Mouse (Mus musculus): Measurements from ENCODE around the gene Thrb. TPM values are rescaled to one million over a fixed set of nuclear protein-coding genes. Genes with fewer than 3 reads are reported as not detected.
A peak's percentile ranks its signal among the peaks of the same experiment; 100 is the strongest.

Gene Thrb
- polyA plus RNA-seq, 1 experiment, result 5.4 TPM

- WGBS, result 43% methylated on average over 6 of the region's 6 CpGs
- TF ChIP-seq POLR2A (IDR thresholded peaks at IDR 0.05; ENCODE audit: borderline replicate concordance, insufficient read depth, low read length) (no peak), CTCF (IDR thresholded peaks at IDR 0.05; ENCODE audit: borderline replicate concordance, insufficient read depth, low read depth, low read length) (no peak)
- no peak for DNase-seq
- no peaks in the 10 kb centered on the region for H3K4me1 ChIP-seq (ENCODE audit: control insufficient read depth, insufficient read depth, low read length)
- H3K27ac ChIP-seq (ENCODE audit: insufficient read depth, low read length), result no peak overlapping the region
- no peaks in the 10 kb centered on the region for H3K27me3 ChIP-seq (ENCODE audit: control insufficient read depth, insufficient read depth, low read length)
- no peak overlapping the region for H3K4me3 ChIP-seq (replicated peaks; ENCODE audit: insufficient read depth, low read depth, low read length)
These were observed 75.4 kb downstream of the Thrb start for GRCm38 (mm10) chr14:17735440-17735839.

DNA sequence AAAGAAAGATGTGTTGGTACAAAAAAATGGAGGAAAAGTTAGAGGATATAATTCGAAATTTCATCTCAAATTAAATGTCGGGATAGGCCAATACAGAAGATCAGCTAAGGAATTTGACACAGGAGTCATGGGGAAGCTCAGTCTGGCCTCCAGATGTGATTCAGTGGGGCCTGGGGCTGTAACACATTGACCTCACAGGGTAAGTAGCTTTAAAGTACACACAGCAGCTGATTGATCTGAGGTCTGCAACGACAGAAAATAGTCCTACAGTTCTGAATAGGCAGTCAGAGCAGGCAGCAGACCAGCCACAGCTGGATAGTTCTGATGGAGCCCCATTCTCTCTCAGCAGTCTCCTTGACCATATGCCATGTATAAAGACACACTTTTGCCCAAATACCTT, 80.8 kb downstream of the Thrb start:
- H3K4me3 ChIP-seq (replicated peaks; ENCODE audit: insufficient read depth, low read depth, low read length), result no peak overlapping the region
- H3K4me1 ChIP-seq (ENCODE audit: control insufficient read depth, insufficient read depth, low read length), result no peaks in the 10 kb centered on the region
- H3K27ac ChIP-seq (ENCODE audit: insufficient read depth, low read length), result no peak overlapping the region
- no peaks in the 10 kb centered on the region for H3K27me3 ChIP-seq (ENCODE audit: control insufficient read depth, insufficient read depth, low read length)
- DNase-seq, result no peak
- TF ChIP-seq POLR2A (IDR thresholded peaks at IDR 0.05; ENCODE audit: borderline replicate concordance, insufficient read depth, low read length) (no peak), CTCF (IDR thresholded peaks at IDR 0.05; ENCODE audit: borderline replicate concordance, insufficient read depth, low read depth, low read length) (no peak)
- WGBS, result 58% methylated on average over 3 of the region's 3 CpGs

DNA sequence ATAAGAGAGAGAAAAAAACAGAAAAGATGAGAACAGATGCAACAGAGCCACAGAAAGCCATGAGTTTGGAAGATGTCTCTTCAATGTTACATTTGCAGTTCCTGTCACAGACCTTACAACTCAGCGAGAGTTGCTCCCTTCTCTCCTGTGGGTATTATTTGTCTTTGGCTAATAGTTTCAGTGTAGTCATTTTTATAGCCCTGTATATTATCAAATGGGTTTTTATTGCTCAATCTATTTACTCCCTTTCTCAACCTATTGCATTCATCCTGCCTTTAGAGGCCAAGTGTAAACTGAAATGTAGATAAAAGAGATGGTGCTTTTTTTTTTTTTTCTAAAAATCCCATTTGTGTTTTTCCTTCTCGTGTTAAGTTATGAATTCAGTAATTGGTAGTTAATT, 82.2 kb downstream of the Thrb start:
- Histone ChIP-seq H3K4me3 (replicated peaks; ENCODE audit: insufficient read depth, low read depth, low read length) (no peak overlapping the region), H3K27ac (ENCODE audit: insufficient read depth, low read length) (no peak overlapping the region), H3K27me3 (ENCODE audit: control insufficient read depth, insufficient read depth, low read length) (no peaks in the 10 kb centered on the region), H3K4me1 (ENCODE audit: control insufficient read depth, insufficient read depth, low read length) (no peaks in the 10 kb centered on the region)
- WGBS, result 92% methylated on average over 2 of the region's 2 CpGs
- no peak for DNase-seq
- TF ChIP-seq POLR2A (IDR thresholded peaks at IDR 0.05; ENCODE audit: borderline replicate concordance, insufficient read depth, low read length) (no peak), CTCF (IDR thresholded peaks at IDR 0.05; ENCODE audit: borderline replicate concordance, insufficient read depth, low read depth, low read length) (no peak)

GRCm38 (mm10) chr14:17742902-17743712, 83.0 kb downstream of the Thrb start:
- 37% methylated on average over 9 of the region's 9 CpGs for WGBS
- no peaks in the 10 kb centered on the region for H3K27me3 ChIP-seq (ENCODE audit: control insufficient read depth, insufficient read depth, low read length)
- H3K27ac ChIP-seq (ENCODE audit: insufficient read depth, low read length), result no peak overlapping the region
- H3K4me1 ChIP-seq (ENCODE audit: control insufficient read depth, insufficient read depth, low read length), result no peaks in the 10 kb centered on the region
- TF ChIP-seq POLR2A (IDR thresholded peaks at IDR 0.05; ENCODE audit: borderline replicate concordance, insufficient read depth, low read length) (no peak), CTCF (IDR thresholded peaks at IDR 0.05; ENCODE audit: borderline replicate concordance, insufficient read depth, low read depth, low read length) (no peak)
- peak in 1 of 2 experiments; percentile 9 for DNase-seq
- H3K4me3 ChIP-seq (replicated peaks; ENCODE audit: insufficient read depth, low read depth, low read length), result no peak overlapping the region

GRCm38 (mm10) chr14:17743713-17744158, 83.7 kb downstream of the Thrb start:
- no peak for DNase-seq
- TF ChIP-seq CTCF (IDR thresholded peaks at IDR 0.05; ENCODE audit: borderline replicate concordance, insufficient read depth, low read depth, low read length) (no peak), POLR2A (IDR thresholded peaks at IDR 0.05; ENCODE audit: borderline replicate concordance, insufficient read depth, low read length) (no peak)
- no peak overlapping the region for H3K27ac ChIP-seq (ENCODE audit: insufficient read depth, low read length)
- 66% methylated on average over 2 of the region's 2 CpGs for WGBS
- H3K27me3 ChIP-seq (ENCODE audit: control insufficient read depth, insufficient read depth, low read length), result no peaks in the 10 kb centered on the region
- no peaks in the 10 kb centered on the region for H3K4me1 ChIP-seq (ENCODE audit: control insufficient read depth, insufficient read depth, low read length)
- no peak overlapping the region for H3K4me3 ChIP-seq (replicated peaks; ENCODE audit: insufficient read depth, low read depth, low read length)

DNA sequence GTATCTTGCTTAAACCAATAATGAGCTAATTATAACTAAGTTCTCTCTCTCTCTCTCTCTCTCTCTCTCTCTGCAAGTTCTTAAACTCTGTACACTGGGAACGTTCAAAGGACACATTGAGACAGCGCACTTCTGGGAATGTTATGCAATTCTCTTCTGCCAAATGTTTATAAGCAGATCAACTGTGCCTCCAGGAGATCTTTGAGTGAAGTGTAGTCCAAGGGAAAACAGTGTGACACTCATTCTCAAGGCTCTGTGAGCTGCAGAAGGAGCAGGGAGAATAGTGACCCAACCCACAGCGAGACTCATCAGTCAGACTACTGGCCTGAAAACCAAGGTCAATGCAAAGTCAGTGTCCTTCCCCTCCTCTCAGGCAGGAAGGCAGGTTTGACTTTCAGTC, 87.9 kb downstream of the Thrb start:
- Histone ChIP-seq H3K27ac (ENCODE audit: insufficient read depth, low read length) (no peak overlapping the region), H3K27me3 (ENCODE audit: control insufficient read depth, insufficient read depth, low read length) (no peaks in the 10 kb centered on the region), H3K4me3 (replicated peaks; ENCODE audit: insufficient read depth, low read depth, low read length) (no peak overlapping the region), H3K4me1 (ENCODE audit: control insufficient read depth, insufficient read depth, low read length) (no peaks in the 10 kb centered on the region)
- no peak for TF ChIP-seq POLR2A (IDR thresholded peaks at IDR 0.05; ENCODE audit: borderline replicate concordance, insufficient read depth, low read length)
- no peak for DNase-seq
- WGBS, result 86% methylated on average over 3 of the region's 3 CpGs

GRCm38 (mm10) chr14:17748945-17749344, 88.9 kb downstream of the Thrb start:
- H3K27ac ChIP-seq (ENCODE audit: insufficient read depth, low read length), result no peak overlapping the region
- TF ChIP-seq CTCF (IDR thresholded peaks at IDR 0.05; ENCODE audit: borderline replicate concordance, insufficient read depth, low read depth, low read length) (no peak), POLR2A (IDR thresholded peaks at IDR 0.05; ENCODE audit: borderline replicate concordance, insufficient read depth, low read length) (no peak)
- no peaks in the 10 kb centered on the region for H3K27me3 ChIP-seq (ENCODE audit: control insufficient read depth, insufficient read depth, low read length)
- H3K4me3 ChIP-seq (replicated peaks; ENCODE audit: insufficient read depth, low read depth, low read length), result no peak overlapping the region
- no peaks in the 10 kb centered on the region for H3K4me1 ChIP-seq (ENCODE audit: control insufficient read depth, insufficient read depth, low read length)
- DNase-seq, result no peak

GRCm38 (mm10) chr14:17751911-17752310, 91.8 kb downstream of the Thrb start:
- no peak for TF ChIP-seq POLR2A (IDR thresholded peaks at IDR 0.05; ENCODE audit: borderline replicate concordance, insufficient read depth, low read length)
- no peak for TF ChIP-seq CTCF (IDR thresholded peaks at IDR 0.05; ENCODE audit: borderline replicate concordance, insufficient read depth, low read depth, low read length)
- Histone ChIP-seq H3K4me1 (ENCODE audit: control insufficient read depth, insufficient read depth, low read length) (no peaks in the 10 kb centered on the region), H3K27ac (ENCODE audit: insufficient read depth, low read length) (no peak overlapping the region), H3K4me3 (replicated peaks; ENCODE audit: insufficient read depth, low read depth, low read length) (no peak overlapping the region), H3K27me3 (ENCODE audit: control insufficient read depth, insufficient read depth, low read length) (no peaks in the 10 kb centered on the region)
- 97% methylated on average over 1 of the region's 1 CpGs for WGBS
- DNase-seq, result no peak
